Mouse (Mus musculus) adipocyte (in vitro differentiated cells): Measurements from ENCODE around the gene Snx5.

Source experiments
- DNase-seq: peaks from one replicate; pipeline ENCODE4 v3.0.0-alpha.2; 2016; ENCODE audit warnings: low spot score

Snx5 gene

GRCm38 (mm10) chr2:144270507-144271420 lies at the start of gene Snx5, which contains the start of gene Mgme1:
Gene Snx5 (minus strand): TSS chr2:144270906.
Gene Mgme1 (plus strand): TSS chr2:144270663.
- DNase-seq: peak; percentile 93

GRCm38 (mm10) chr2:144311372-144311771 lies 40.7 kb upstream of the Snx5 start:
- DNase-seq: no peak

- no peak for DNase-seq
Observed at GRCm38 (mm10) chr2:144310273-144310672, 39.6 kb upstream of the Snx5 start.

- DNase-seq: no peak
Observed at GRCm38 (mm10) chr2:144308561-144308960, 37.9 kb upstream of the Snx5 start.

GRCm38 (mm10) chr2:144305721-144306294 lies 35.1 kb upstream of the Snx5 start:
- DNase-seq: no peak

GRCm38 (mm10) chr2:144301101-144301500 lies 30.4 kb upstream of the Snx5 start:
- DNase-seq: no peak

GRCm38 (mm10) chr2:144299749-144300669 lies 29.3 kb upstream of the Snx5 start:
- peak; percentile 85 for DNase-seq

GRCm38 (mm10) chr2:144295145-144295735 lies 24.5 kb upstream of the Snx5 start:
- DNase-seq: peak; percentile 46

GRCm38 (mm10) chr2:144291600-144292305 lies 21.0 kb upstream of the Snx5 start:
- DNase-seq: no peak

- DNase-seq: no peak
Observed at GRCm38 (mm10) chr2:144290321-144290720, 19.6 kb upstream of the Snx5 start.

GRCm38 (mm10) chr2:144281417-144281816 lies 10.7 kb upstream of the Snx5 start:
- DNase-seq: no peak

- no peak for DNase-seq
Observed at GRCm38 (mm10) chr2:144280568-144280967, 9.9 kb upstream of the Snx5 start.

GRCm38 (mm10) chr2:144279742-144280141 lies 9.0 kb upstream of the Snx5 start:
- no peak for DNase-seq

GRCm38 (mm10) chr2:144276885-144277284 lies 6.2 kb upstream of the Snx5 start:
- no peak for DNase-seq

- no peak for DNase-seq
Observed at GRCm38 (mm10) chr2:144274741-144275140, 4.0 kb upstream of the Snx5 start.

- DNase-seq: no peak
Observed at GRCm38 (mm10) chr2:144272088-144272487, 1.4 kb upstream of the Snx5 start.

GRCm38 (mm10) chr2:144269679-144270475 lies 829 bp downstream of the Snx5 start:
- DNase-seq: peak; percentile 49

- peak; percentile 51 for DNase-seq
Observed at GRCm38 (mm10) chr2:144269306-144269650, 1.4 kb downstream of the Snx5 start.

GRCm38 (mm10) chr2:144268446-144269305 lies 2.0 kb downstream of the Snx5 start:
- peak; percentile 60 for DNase-seq

GRCm38 (mm10) chr2:144267731-144268015 lies 3.0 kb downstream of the Snx5 start:
- DNase-seq: peak; percentile 44
